Comparison of ENCODE assay signal across 26 mouse cellular contexts in genomic region chr5:90899308-90899707, GRCm38 (mm10). TPM values are rescaled to one million over a fixed set of nuclear protein-coding genes. Genes with fewer than 3 reads are reported as not detected.
A peak's percentile ranks its signal among the peaks of the same experiment; 100 is the strongest.
DNase-seq lines count a peak whose midpoint lies in the region; ATAC-seq and TF ChIP-seq lines count a peak whose summit lies in the region.
"Had no signal": no experiment of that assay in that cellular context is flagged by ENCODE, and none has a peak within 500 bp of the region (broad histone marks: within the 10 kb centered on the region; RNA-seq: fewer than 3 reads in every experiment).

No protein-coding gene starts in this region.

- peaks cover 10% of the 10 kb centered on the region for H3K4me1 ChIP-seq in liver, adult 2 months (ENCODE audit: control insufficient read depth, insufficient read depth, low read length)
- peaks cover 17% of the 10 kb centered on the region for H3K4me1 ChIP-seq in liver, postnatal 0 days (ENCODE audit: insufficient read depth)
- H3K4me1 ChIP-seq in bone marrow macrophage, adult 2 months (ENCODE audit: control insufficient read depth, insufficient read depth, low read length), result peaks cover 52% of the 10 kb centered on the region

- DNase-seq in liver, adult 2 months (ENCODE audit: extremely low read depth, low read depth, low spot score), result peak; percentile 82
- no peak for DNase-seq in liver, postnatal 0 days
- no peak for DNase-seq in heart, adult 8-10 months (ENCODE audit: low spot score)
- DNase-seq in kidney, adult 11 months, result no peak
- DNase-seq in urinary bladder, adult 18-20 months (ENCODE audit: low spot score in 2 of 2), result no peak
- DNase-seq: adrenal gland, postnatal 14 days; adrenal gland, postnatal 36 days; B cell, adult 2 months; cerebellum, postnatal 10 days; forebrain, postnatal 0 days had no signal

- H3K27ac ChIP-seq in liver, adult 2 months (replicated peaks; ENCODE audit: insufficient read depth, low read depth, low read length), result peak overlapping the region; percentile 68
- no peak overlapping the region for H3K27ac ChIP-seq in liver, postnatal 0 days (ENCODE audit: low read depth)
- H3K27ac ChIP-seq in bone marrow macrophage, adult 2 months (ENCODE audit: insufficient read depth, low read depth, low read length), result 0 out of 2 replicates have a peak overlapping the region, but pooled peaks have one; percentile 11
- H3K27ac ChIP-seq in macrophage, result peak overlapping the region; percentile 87
- H3K27ac ChIP-seq: embryonic facial prominence, embryonic 10.5 days; embryonic facial prominence, embryonic 12.5 days; forebrain, embryonic 13.5 days; forebrain, embryonic 15.5 days had no signal

- 53% methylated on average over 5 of the region's 5 CpGs for WGBS in liver, adult 2 months
- 61% methylated on average over 5 of the region's 5 CpGs for WGBS in liver, postnatal 0 days (ENCODE audit: insufficient replicate concordance)
- 99% methylated on average over 5 of the region's 5 CpGs for WGBS in macrophage (ENCODE audit: missing documents)

- no peaks in the 10 kb centered on the region for H3K9me3 ChIP-seq in liver, postnatal 0 days (ENCODE audit: low read length)
- H3K9me3 ChIP-seq: embryonic facial prominence, embryonic 10.5 days; embryonic facial prominence, embryonic 12.5 days; forebrain, embryonic 13.5 days; forebrain, embryonic 15.5 days; G1E had no signal

- ATAC-seq in liver, postnatal 0 days, result no peak
- ATAC-seq: activated CD4-positive, CD25-positive, alpha-beta regulatory T cell, adult 4 months; CD4-positive, CD25-positive, alpha-beta regulatory T cell, adult 4 months; forebrain, embryonic 13.5 days; forebrain, embryonic 15.5 days; forebrain, postnatal 0 days; Patski had no signal

- TF ChIP-seq POLR2A in liver, adult 2 months (IDR thresholded peaks at IDR 0.05; ENCODE audit: extremely low read depth, insufficient read depth, low read length), result no peak
- no peak for TF ChIP-seq POLR2A in bone marrow macrophage, adult 2 months (IDR thresholded peaks at IDR 0.05; ENCODE audit: borderline replicate concordance, low read depth, low read length)

- H3K4me3 ChIP-seq in liver, adult 2 months (ENCODE audit: insufficient read depth, low read depth, low read length), result no peak overlapping the region
- H3K4me3 ChIP-seq in liver, postnatal 0 days (ENCODE audit: low read depth, low read length), result no peak overlapping the region
- no peak overlapping the region for H3K4me3 ChIP-seq in bone marrow macrophage, adult 2 months (ENCODE audit: insufficient read depth, low read length)
- no peak overlapping the region for H3K4me3 ChIP-seq in macrophage (ENCODE audit: inconsistent target)
- H3K4me3 ChIP-seq: embryonic facial prominence, embryonic 10.5 days; embryonic facial prominence, embryonic 12.5 days; forebrain, embryonic 13.5 days; forebrain, embryonic 15.5 days had no signal

- no peaks in the 10 kb centered on the region for H3K36me3 ChIP-seq in liver, adult 2 months (ENCODE audit: control insufficient read depth, insufficient read depth, low read length)
- no peaks in the 10 kb centered on the region for H3K36me3 ChIP-seq in liver, postnatal 0 days (replicated peaks; ENCODE audit: insufficient read depth, low read length)
- H3K36me3 ChIP-seq in macrophage (ENCODE audit: inconsistent target), result no peaks in the 10 kb centered on the region
- H3K36me3 ChIP-seq: embryonic facial prominence, embryonic 10.5 days; embryonic facial prominence, embryonic 12.5 days; forebrain, embryonic 15.5 days; G1E had no signal

- H3K9ac ChIP-seq in liver, adult 2 months (ENCODE audit: low read depth, low read length), result no peak overlapping the region
- no peak overlapping the region for H3K9ac ChIP-seq in liver, postnatal 0 days (replicated peaks)
- H3K9ac ChIP-seq: embryonic facial prominence, embryonic 12.5 days; forebrain, embryonic 13.5 days; forebrain, embryonic 15.5 days; forebrain, postnatal 0 days had no signal

- no peak for TF ChIP-seq EP300 in liver, postnatal 0 days (IDR thresholded peaks at IDR 0.05; ENCODE audit: low read depth)

- H3K27me3 ChIP-seq in liver, adult 2 months (ENCODE audit: control insufficient read depth, insufficient read depth, low read length), result peaks cover 2% of the 10 kb centered on the region; the same call in 1 of the 2 replicates
- H3K27me3 ChIP-seq in liver, postnatal 0 days (ENCODE audit: insufficient read depth, low read length), result peaks cover 3% of the 10 kb centered on the region; the same call in 1 of the 2 replicates
- H3K27me3 ChIP-seq: CH12.LX, Patski had no signal

- TF ChIP-seq CTCF in liver, adult 2 months (IDR thresholded peaks at IDR 0.05; ENCODE audit: low read depth, low read length), result no peak
- TF ChIP-seq CTCF in liver, postnatal 0 days (IDR thresholded peaks at IDR 0.05; ENCODE audit: low read depth), result no peak
- no peak for TF ChIP-seq CTCF in bone marrow macrophage, adult 2 months (IDR thresholded peaks at IDR 0.05; ENCODE audit: low read depth, low read length)

- H3K79me2 ChIP-seq in liver, adult 2 months (ENCODE audit: control insufficient read depth, insufficient read depth, low read length), result no peaks in the 10 kb centered on the region
- no peaks in the 10 kb centered on the region for H3K79me2 ChIP-seq in macrophage (ENCODE audit: inconsistent target)

- H3K4me2 ChIP-seq in liver, postnatal 0 days (ENCODE audit: low read depth, low read length), result no peak overlapping the region
- H3K4me2 ChIP-seq: embryonic facial prominence, embryonic 12.5 days; forebrain, embryonic 13.5 days; forebrain, embryonic 15.5 days had no signal

RNA-seq across cellular contexts. Expression of gene Cxcl2, which starts 4.4 kb away (rescaled TPM):
- total RNA-seq in liver, adult 2 months (2014; rRNA removed), result 0.07 and 0.28 TPM in 2 replicates
- 0.17 and 0.31 TPM in 2 replicates for polyA plus RNA-seq in liver, adult 2 months (2012; rRNA removed)
- polyA plus RNA-seq in liver, postnatal 0 days (2015; fragmentation: Nextera tagmentation; extraction: Ambion mirVana), result 0.13 TPM in 1 of 2 replicates, not detected in the other
- polyA plus RNA-seq in bone marrow macrophage, adult 2 months (2012; ENCODE audit: insufficient read depth, insufficient read length, missing spikeins), result 7.4 and 7.7 TPM in 2 replicates
- 1,000 to 10,000 TPM in 11 of 26 experiments, 100 to 1,000 TPM in 8, 10 to 100 TPM in 6, 1 to 10 TPM in 1; 5.8 to 2,928 (median 757) TPM for total RNA-seq in macrophage (2018; cell fraction: chromatin; rRNA removed)
- 1,000 to 10,000 TPM in 9 of 26 experiments, 100 to 1,000 TPM in 11, 10 to 100 TPM in 5, 1 to 10 TPM in 1; 5.3 to 4,190 (median 395) TPM for total RNA-seq in macrophage (2018; cell fraction: cytosol; rRNA removed)
- 1,000 to 10,000 TPM in 15 of 26 experiments, 100 to 1,000 TPM in 8, 10 to 100 TPM in 3; 12.8 to 5,113 (median 1,577) TPM for total RNA-seq in macrophage (2018; cell fraction: nucleus; rRNA removed)
- polyA plus RNA-seq in macrophage (2018), result 8.1 to 14.6 TPM (median 10.7 TPM) in 3 replicates
- total RNA-seq in heart, adult 8-10 months (2022), result 1 to 10 TPM in 1 of 4 experiments, not detected in 3; 2.3 TPM
- total RNA-seq: forebrain, postnatal 0 days had no signal
- polyA plus RNA-seq: activated CD4-positive, CD25-positive, alpha-beta regulatory T cell, adult 4 months; brain, embryonic 14.5 days; cerebellum, adult 2 months; cortical plate, adult 2 months; embryonic facial prominence, embryonic 10.5 days; embryonic facial prominence, embryonic 12.5 days; embryonic facial prominence, embryonic 14.5 days; forebrain, embryonic 11.5 days; forebrain, embryonic 13.5 days; forebrain, embryonic 15.5 days; forebrain, postnatal 0 days; G1E had no signal

RNA-seq across cellular contexts. Expression of gene Cxcl1, which starts 8.3 kb away (rescaled TPM):
- total RNA-seq in liver, adult 2 months (2014; rRNA removed), result 8.2 and 9.3 TPM in 2 replicates
- 2.0 and 4.2 TPM in 2 replicates for polyA plus RNA-seq in liver, adult 2 months (2012; rRNA removed)
- polyA plus RNA-seq in liver, postnatal 0 days (2015; fragmentation: Nextera tagmentation; extraction: Ambion mirVana), result 2.1 and 2.2 TPM in 2 replicates
- 0.59 and 1.4 TPM in 2 replicates for polyA plus RNA-seq in bone marrow macrophage, adult 2 months (2012; ENCODE audit: insufficient read depth, insufficient read length, missing spikeins)
- total RNA-seq in macrophage (2018; cell fraction: chromatin; rRNA removed), result 100 to 1,000 TPM in 11 of 26 experiments, 10 to 100 TPM in 10, 1 to 10 TPM in 5; 2.0 to 855 (median 64.8) TPM
- total RNA-seq in macrophage (2018; cell fraction: cytosol; rRNA removed), result 1,000 to 10,000 TPM in 3 of 26 experiments, 100 to 1,000 TPM in 9, 10 to 100 TPM in 8, 1 to 10 TPM in 4, under 1 TPM in 2; 0.39 to 1,427 (median 89.6) TPM
- total RNA-seq in macrophage (2018; cell fraction: nucleus; rRNA removed), result 1,000 to 10,000 TPM in 3 of 26 experiments, 100 to 1,000 TPM in 16, 10 to 100 TPM in 3, 1 to 10 TPM in 4; 2.4 to 1,157 (median 196) TPM
- polyA plus RNA-seq in macrophage (2018), result 2.8 to 6.2 TPM (median 2.9 TPM) in 3 replicates
- total RNA-seq in heart, adult 8-10 months (2022), result 1 to 10 TPM in 2 of 4 experiments, under 1 TPM in 2; 0.38 to 1.3 (median 0.92) TPM
- total RNA-seq: CH12.LX; forebrain, postnatal 0 days had no signal
- polyA plus RNA-seq: activated CD4-positive, CD25-positive, alpha-beta regulatory T cell, adult 4 months; CD4-positive, CD25-positive, alpha-beta regulatory T cell, adult 4 months; forebrain, embryonic 11.5 days; forebrain, embryonic 13.5 days; G1E had no signal

RNA-seq across cellular contexts. Expression of gene Mthfd2l, which starts 31.6 kb away (rescaled TPM):
- total RNA-seq in liver, adult 2 months (2014; rRNA removed), result 7.8 and 9.9 TPM in 2 replicates
- polyA plus RNA-seq in liver, adult 2 months (2012; rRNA removed), result 6.3 and 6.4 TPM in 2 replicates
- polyA plus RNA-seq in liver, postnatal 0 days (2015; fragmentation: Nextera tagmentation; extraction: Ambion mirVana), result 8.3 and 9.5 TPM in 2 replicates
- polyA plus RNA-seq in bone marrow macrophage, adult 2 months (2012; ENCODE audit: insufficient read depth, insufficient read length, missing spikeins), result 8.1 and 9.0 TPM in 2 replicates
- 10 to 100 TPM; 10.7 to 37.7 (median 17.6) TPM for total RNA-seq in macrophage (2018; cell fraction: chromatin; rRNA removed)
- total RNA-seq in macrophage (2018; cell fraction: cytosol; rRNA removed), result 1 to 10 TPM; 3.2 to 6.7 (median 4.1) TPM
- 10 to 100 TPM in 19 of 26 experiments, 1 to 10 TPM in 7; 6.3 to 47.7 (median 14.1) TPM for total RNA-seq in macrophage (2018; cell fraction: nucleus; rRNA removed)
- 5.7 to 11.4 TPM (median 6.0 TPM) in 3 replicates for polyA plus RNA-seq in macrophage (2018)
- 1 to 10 TPM; 6.8 to 8.8 (median 7.9) TPM for total RNA-seq in heart, adult 8-10 months (2022)
